Mouse (Mus musculus) liver, embryonic 14.5 days (tissue): Measurements from ENCODE around the gene Klhl7.

Experiments used
- CTCF ChIP-seq: IDR thresholded peaks from 2 replicates; pipeline ENCODE4 v1.5.1; 2016; ENCODE audit warnings: antibody characterized with exemption, low read depth, control low read depth
- EP300 ChIP-seq: IDR thresholded peaks from 2 replicates; pipeline ENCODE4 v1.6.1; 2016; ENCODE audit warnings: antibody characterized with exemption, low read depth

DNA sequence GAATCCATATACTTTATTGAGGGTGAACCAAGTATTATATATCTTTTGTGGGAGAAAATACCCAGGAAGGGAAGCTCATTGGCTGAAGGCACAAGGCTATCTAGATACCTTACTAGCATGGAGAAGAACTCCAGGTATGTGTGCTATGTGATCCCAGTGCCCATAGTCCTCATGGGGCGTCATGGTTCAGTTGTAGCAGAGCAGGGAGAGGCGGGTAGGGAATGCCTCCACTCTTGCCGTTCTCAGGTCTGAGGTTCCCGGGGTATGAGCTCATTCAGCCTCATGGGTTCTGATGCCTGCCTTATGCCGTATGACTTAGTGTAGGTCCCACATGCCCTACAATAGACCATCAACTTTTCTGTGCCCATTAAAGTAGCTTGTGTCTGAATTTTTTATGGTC lies 4.5 kb upstream of the Klhl7 start:
- TF ChIP-seq CTCF (no peak), EP300 (no peak)
